Mouse (Mus musculus): ENCODE data around the gene Sf3b4. TPM values are rescaled to one million over a fixed set of nuclear protein-coding genes. Genes with fewer than 3 reads are reported as not detected.
"Not testable (repeated sequence)": the region's sequence is repeated elsewhere in the genome, so short reads cannot be mapped to it uniquely, and the experiment has no call there.

The Sf3b4 gene
- polyA plus RNA-seq, 1 experiment from 2014 or later = 233 TPM

- peak; percentile 90 for DNase-seq (ENCODE audit: low spot score)
- peaks cover 5% of the 10 kb centered on the region for H3K4me1 ChIP-seq (ENCODE audit: control insufficient read depth, insufficient read depth, low read length)
- H3K9me3 ChIP-seq (ENCODE audit: control insufficient read depth, low read length) = no peaks in the 10 kb centered on the region
- no peaks in the 10 kb centered on the region; the same call in 1 of the 2 replicates for H3K36me3 ChIP-seq (ENCODE audit: control insufficient read depth, insufficient read depth, low read length)
- peak overlapping the region; percentile 63 for H3K4me3 ChIP-seq (ENCODE audit: low read depth, low read length)
- H3K9ac ChIP-seq (ENCODE audit: low read length) = peak overlapping the region; percentile 95
- H3K27ac ChIP-seq (ENCODE audit: low read depth, low read length) = peak overlapping the region; percentile 95
- under 1% methylated on average over 50 of the region's 50 CpGs for WGBS
- H3K4me2 ChIP-seq (ENCODE audit: low read depth) = peak overlapping the region; percentile 54
- peak; percentile 97 for ATAC-seq (ENCODE audit: insufficient read depth, low FRiP score, low TSS enrichment)
- no peaks in the 10 kb centered on the region for H3K27me3 ChIP-seq (ENCODE audit: control insufficient read depth, insufficient read depth, low read length)
These were observed 25.1 kb downstream of the Sf3b4 start for GRCm38 (mm10) chr3:96197129-96197749.

- peak overlapping the region; percentile 54 for H3K4me2 ChIP-seq (ENCODE audit: low read depth)
- ATAC-seq (ENCODE audit: insufficient read depth, low FRiP score, low TSS enrichment) (no peak), DNase-seq (ENCODE audit: low spot score) (no peak)
- H3K9ac ChIP-seq (ENCODE audit: low read length) = peak overlapping the region; percentile 32
- H3K4me3 ChIP-seq (ENCODE audit: low read depth, low read length) = 0 out of 2 replicates have a peak overlapping the region, but pooled peaks have one; percentile 2
- H3K27me3 ChIP-seq (ENCODE audit: control insufficient read depth, insufficient read depth, low read length) = no peaks in the 10 kb centered on the region
- WGBS = 3% methylated on average over 6 of the region's 6 CpGs
- H3K27ac ChIP-seq (ENCODE audit: low read depth, low read length) = no peak overlapping the region
- no peaks in the 10 kb centered on the region for H3K9me3 ChIP-seq (ENCODE audit: control insufficient read depth, low read length)
- peaks cover 5% of the 10 kb centered on the region for H3K4me1 ChIP-seq (ENCODE audit: control insufficient read depth, insufficient read depth, low read length)
- no peaks in the 10 kb centered on the region; the same call in 1 of the 2 replicates for H3K36me3 ChIP-seq (ENCODE audit: control insufficient read depth, insufficient read depth, low read length)
These were observed 26.0 kb downstream of the Sf3b4 start for GRCm38 (mm10) chr3:96198181-96198580.

GRCm38 (mm10) chr3:96198601-96199251 lies 26.6 kb downstream of the Sf3b4 start:
- H3K9ac ChIP-seq (ENCODE audit: low read length); H3K27ac ChIP-seq (ENCODE audit: low read depth, low read length); H3K27me3 ChIP-seq (ENCODE audit: control insufficient read depth, insufficient read depth, low read length); DNase-seq (ENCODE audit: low spot score); H3K4me3 ChIP-seq (ENCODE audit: low read depth, low read length); H3K4me2 ChIP-seq (ENCODE audit: low read depth); H3K4me1 ChIP-seq (ENCODE audit: control insufficient read depth, insufficient read depth, low read length); H3K36me3 ChIP-seq (ENCODE audit: control insufficient read depth, insufficient read depth, low read length); H3K9me3 ChIP-seq (ENCODE audit: control insufficient read depth, low read length); ATAC-seq (ENCODE audit: insufficient read depth, low FRiP score, low TSS enrichment): not testable (repeated sequence)
- 43% methylated on average over 5 of the region's 8 CpGs for WGBS

GRCm38 (mm10) chr3:96199731-96200130 lies 27.6 kb downstream of the Sf3b4 start:
- Histone ChIP-seq H3K9ac (ENCODE audit: low read length) (no peak overlapping the region), H3K27me3 (ENCODE audit: control insufficient read depth, insufficient read depth, low read length) (no peaks in the 10 kb centered on the region), H3K36me3 (ENCODE audit: control insufficient read depth, insufficient read depth, low read length) (no peaks in the 10 kb centered on the region; the same call in 1 of the 2 replicates), H3K4me1 (ENCODE audit: control insufficient read depth, insufficient read depth, low read length) (peaks cover 5% of the 10 kb centered on the region), H3K9me3 (ENCODE audit: control insufficient read depth, low read length) (no peaks in the 10 kb centered on the region), H3K4me2 (ENCODE audit: low read depth) (no peak overlapping the region), H3K4me3 (ENCODE audit: low read depth, low read length) (no peak overlapping the region), H3K27ac (ENCODE audit: low read depth, low read length) (no peak overlapping the region)
- 66% methylated on average over 2 of the region's 2 CpGs for WGBS
- no peak for ATAC-seq (ENCODE audit: insufficient read depth, low FRiP score, low TSS enrichment)
- no peak for DNase-seq (ENCODE audit: low spot score)

GRCm38 (mm10) chr3:96207819-96208218 lies 35.7 kb downstream of the Sf3b4 start:
- Histone ChIP-seq H3K27ac (ENCODE audit: low read depth, low read length) (no peak overlapping the region), H3K9me3 (ENCODE audit: control insufficient read depth, low read length) (no peaks in the 10 kb centered on the region), H3K4me2 (ENCODE audit: low read depth) (no peak overlapping the region), H3K4me3 (ENCODE audit: low read depth, low read length) (no peak overlapping the region), H3K4me1 (ENCODE audit: control insufficient read depth, insufficient read depth, low read length) (no peaks in the 10 kb centered on the region), H3K9ac (ENCODE audit: low read length) (no peak overlapping the region), H3K36me3 (ENCODE audit: control insufficient read depth, insufficient read depth, low read length) (no peaks in the 10 kb centered on the region), H3K27me3 (ENCODE audit: control insufficient read depth, insufficient read depth, low read length) (no peaks in the 10 kb centered on the region)
- 89% methylated on average over 3 of the region's 3 CpGs for WGBS
- DNase-seq (ENCODE audit: low spot score) = no peak
- ATAC-seq (ENCODE audit: insufficient read depth, low FRiP score, low TSS enrichment) = no peak

- Histone ChIP-seq H3K4me3 (ENCODE audit: low read depth, low read length) (no peak overlapping the region), H3K9me3 (ENCODE audit: control insufficient read depth, low read length) (no peaks in the 10 kb centered on the region), H3K36me3 (ENCODE audit: control insufficient read depth, insufficient read depth, low read length) (no peaks in the 10 kb centered on the region), H3K4me1 (ENCODE audit: control insufficient read depth, insufficient read depth, low read length) (no peaks in the 10 kb centered on the region), H3K9ac (ENCODE audit: low read length) (no peak overlapping the region), H3K4me2 (ENCODE audit: low read depth) (no peak overlapping the region), H3K27ac (ENCODE audit: low read depth, low read length) (no peak overlapping the region), H3K27me3 (ENCODE audit: control insufficient read depth, insufficient read depth, low read length) (no peaks in the 10 kb centered on the region)
- 28% methylated on average over 15 of the region's 15 CpGs for WGBS
- DNase-seq (ENCODE audit: low spot score) = no peak
- ATAC-seq (ENCODE audit: insufficient read depth, low FRiP score, low TSS enrichment) = no peak
These were observed 37.1 kb downstream of the Sf3b4 start for GRCm38 (mm10) chr3:96209242-96209641.

- no peaks in the 10 kb centered on the region for H3K36me3 ChIP-seq (ENCODE audit: control insufficient read depth, insufficient read depth, low read length)
- H3K9me3 ChIP-seq (ENCODE audit: control insufficient read depth, low read length) = no peaks in the 10 kb centered on the region
- peak; percentile 13 for ATAC-seq (ENCODE audit: insufficient read depth, low FRiP score, low TSS enrichment)
- H3K4me2 ChIP-seq (ENCODE audit: low read depth) = peak overlapping the region; percentile 61
- WGBS = under 1% methylated on average over 12 of the region's 12 CpGs
- H3K27me3 ChIP-seq (ENCODE audit: control insufficient read depth, insufficient read depth, low read length) = no peaks in the 10 kb centered on the region
- H3K27ac ChIP-seq (ENCODE audit: low read depth, low read length) = peak overlapping the region; percentile 97
- peaks cover 20% of the 10 kb centered on the region for H3K4me1 ChIP-seq (ENCODE audit: control insufficient read depth, insufficient read depth, low read length)
- DNase-seq (ENCODE audit: low spot score) = peak; percentile 55
- H3K4me3 ChIP-seq (ENCODE audit: low read depth, low read length) = peak overlapping the region; percentile 47
- H3K9ac ChIP-seq (ENCODE audit: low read length) = peak overlapping the region; percentile 71
These were observed 47.1 kb downstream of the Sf3b4 start for GRCm38 (mm10) chr3:96219191-96219641.

- no peaks in the 10 kb centered on the region for H3K27me3 ChIP-seq (ENCODE audit: control insufficient read depth, insufficient read depth, low read length)
- peak; percentile 87 for ATAC-seq (ENCODE audit: insufficient read depth, low FRiP score, low TSS enrichment)
- peak within 1 kb of the TSS; percentile 71 for H3K9ac ChIP-seq (ENCODE audit: low read length)
- no peaks in the 10 kb centered on the region for H3K9me3 ChIP-seq (ENCODE audit: control insufficient read depth, low read length)
- WGBS = under 1% methylated on average over 36 of the region's 37 CpGs
- no peaks in the 10 kb centered on the region for H3K36me3 ChIP-seq (ENCODE audit: control insufficient read depth, insufficient read depth, low read length)
- peak within 1 kb of the TSS; percentile 97 for H3K27ac ChIP-seq (ENCODE audit: low read depth, low read length)
- H3K4me3 ChIP-seq (ENCODE audit: low read depth, low read length) = peak within 1 kb of the TSS; percentile 47
- DNase-seq (ENCODE audit: low spot score) = peak; percentile 81
- H3K4me2 ChIP-seq (ENCODE audit: low read depth) = peak within 1 kb of the TSS; percentile 61
- peaks cover 20% of the 10 kb centered on the region for H3K4me1 ChIP-seq (ENCODE audit: control insufficient read depth, insufficient read depth, low read length)
These were observed 47.6 kb downstream of the Sf3b4 start, which contains the start of the genes Bola1 and Hist2h2ab for GRCm38 (mm10) chr3:96219661-96220130. TSS of gene Bola1 (minus strand) at chr3:96219709. TSS of gene Hist2h2ab (plus strand) at chr3:96219865.

Measured in neural tube, embryonic 11.5 days (tissue).